Mouse (Mus musculus): ENCODE measurements around the gene Fzd4.

DNA sequence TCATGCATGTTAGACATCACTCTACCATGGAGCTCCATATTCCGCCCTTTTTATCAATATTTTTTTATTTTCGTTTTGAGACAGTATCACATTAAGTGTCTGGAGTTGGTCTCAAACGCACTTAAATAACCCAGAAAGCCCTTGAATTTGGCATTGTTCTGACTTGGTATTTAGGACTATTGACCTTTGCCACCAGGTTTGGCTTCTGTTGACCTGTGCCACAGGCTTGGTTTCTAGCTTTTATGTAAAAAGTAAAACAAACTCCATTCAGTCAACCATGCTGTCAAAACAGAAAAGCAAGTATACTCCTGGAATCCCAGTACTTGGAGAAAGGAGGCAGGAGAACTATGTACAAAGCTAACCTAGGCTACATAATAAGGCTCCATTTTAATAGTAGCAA lies 12.9 kb upstream of the Fzd4 start:
- TF ChIP-seq GATA1 (IDR thresholded peaks at IDR 0.05; ENCODE audit: borderline replicate concordance, low read length): no peak
- no peak for TF ChIP-seq FLI1 (IDR thresholded peaks at IDR 0.05; ENCODE audit: low read length)
